Mouse (Mus musculus) heart, embryonic 12.5 days (tissue): ENCODE data around the gene Ldb3. TPM values are rescaled to one million over a fixed set of nuclear protein-coding genes. Genes with fewer than 3 reads are reported as not detected.

Experiments
- ATAC-seq: fragments of 200-750 bp; cut with Nextera tagmentation; 2 replicates; pipeline ENCODE4 v1.8.0; 2017; ENCODE audit warnings: moderate TSS enrichment, moderate library complexity; ENCODE audit not compliant: insufficient number of reproducible peaks, low FRiP score
- H3K27ac ChIP-seq: fragments of 300-500 bp; sonication (generic); 2 replicates; pipeline ENCODE4 v1.5.1; 2016; ENCODE audit warnings: mild to moderate bottlenecking, moderate library complexity; ENCODE audit not compliant: poor library complexity, severe bottlenecking
- H3K27me3 ChIP-seq: fragments of 300-500 bp; sonication (generic); replicated peaks from 2 replicates; pipeline ENCODE4 v1.6.1; 2016; ENCODE audit warnings: mild to moderate bottlenecking, moderate library complexity
- H3K36me3 ChIP-seq: fragments of 300-500 bp; sonication (generic); 2 replicates; pipeline ENCODE4 v1.6.1; 2016; ENCODE audit warnings: mild to moderate bottlenecking, moderate library complexity
- H3K4me1 ChIP-seq: fragments of 300-500 bp; sonication (generic); replicated peaks from 2 replicates; pipeline ENCODE4 v1.6.1; 2016; ENCODE audit warnings: mild to moderate bottlenecking
- H3K4me2 ChIP-seq: fragments of 300-500 bp; sonication (generic); 2 replicates; pipeline ENCODE4 v1.6.1; 2016; ENCODE audit warnings: mild to moderate bottlenecking, moderate library complexity
- H3K4me3 ChIP-seq: fragments of 300-500 bp; sonication (generic); 2 replicates; pipeline ENCODE4 v1.5.1; 2016; ENCODE audit warnings: mild to moderate bottlenecking
- H3K9ac ChIP-seq: fragments of 300-500 bp; sonication (generic); 2 replicates; pipeline ENCODE4 v1.6.1; 2016; ENCODE audit warnings: mild to moderate bottlenecking, moderate library complexity
- H3K9me3 ChIP-seq: fragments of 300-500 bp; sonication (generic); replicated peaks from 2 replicates; pipeline ENCODE4 v1.6.1; 2016; ENCODE audit warnings: mild to moderate bottlenecking, moderate library complexity
- WGBS: fragments of 180-500 bp; shearing (Covaris S2); methylation state at CpG from one replicate; pipeline ENCODE4 v1.1.7; 2016; 5-methylcytosine and 5-hydroxymethylcytosine counted together
- polyA plus RNA-seq: library from polyadenylated mRNA; unstranded; fragments of >200 nt; fragmentation: Nextera tagmentation; extraction: Ambion mirVana; gene quantifications from 2 replicates; pipeline ENCODE4 v1.2.1, GENCODE M21; 2016

The Ldb3 gene
- polyA plus RNA-seq, 1 experiment from 2014 or later = 226 TPM

DNA sequence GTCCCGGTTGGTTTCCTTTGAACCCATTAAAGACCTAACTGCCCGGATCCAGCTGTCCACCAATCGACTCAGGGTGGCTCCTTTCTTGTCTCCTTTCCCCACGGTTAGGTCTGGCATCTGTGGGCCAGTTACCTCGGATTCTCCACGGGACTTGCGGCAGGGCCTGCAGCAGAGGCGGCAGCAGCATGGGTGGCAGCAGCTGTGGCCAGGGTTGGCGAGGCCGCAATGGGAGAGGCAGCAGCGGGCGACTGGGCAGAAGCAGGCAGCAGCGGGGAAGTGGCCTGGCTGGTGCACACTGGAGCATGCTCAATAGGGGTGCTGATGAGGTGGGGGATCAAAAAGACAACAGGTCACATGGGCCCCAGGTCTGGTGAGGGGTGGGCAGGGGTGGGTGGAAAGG is 33.3 kb downstream of the Ldb3 start:
- H3K36me3 ChIP-seq = peaks cover 88% of the 10 kb centered on the region
- peak; percentile 16; the same call in 1 of the 2 replicates for ATAC-seq
- H3K4me2 ChIP-seq = peak overlapping the region; percentile 20; the same call in 1 of the 2 replicates
- 64% methylated on average over 13 of the region's 13 CpGs for WGBS
- H3K9me3 ChIP-seq = no peaks in the 10 kb centered on the region
- H3K9ac ChIP-seq = peak overlapping the region; percentile 49
- no peak overlapping the region for H3K4me3 ChIP-seq
- peaks cover 63% of the 10 kb centered on the region for H3K4me1 ChIP-seq
- H3K27me3 ChIP-seq = no peaks in the 10 kb centered on the region
- peak overlapping the region; percentile 77 for H3K27ac ChIP-seq

DNA sequence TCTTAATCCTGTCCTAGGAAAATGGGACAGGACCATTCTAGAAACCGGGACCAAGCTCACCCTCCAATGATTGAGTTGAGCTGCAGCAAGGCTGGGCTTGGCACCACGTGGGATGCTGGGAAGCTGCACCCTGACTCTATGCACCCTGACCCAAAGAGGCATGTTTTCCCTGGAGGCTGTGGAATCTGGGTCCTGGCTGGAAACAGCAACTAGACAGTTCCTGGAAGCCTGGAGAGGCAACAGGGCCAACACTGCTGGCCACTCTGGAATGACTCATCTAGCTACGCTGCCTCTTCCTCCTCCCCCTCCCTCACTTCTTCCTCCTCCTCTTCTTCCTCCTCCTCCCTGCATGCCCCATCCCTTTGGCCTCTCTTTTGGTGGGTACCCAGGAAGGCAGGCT is 34.4 kb downstream of the Ldb3 start:
- H3K9me3 ChIP-seq = no peaks in the 10 kb centered on the region
- H3K4me3 ChIP-seq = no peak overlapping the region
- H3K36me3 ChIP-seq = peaks cover 80% of the 10 kb centered on the region
- H3K4me2 ChIP-seq = no peak overlapping the region
- no peak overlapping the region for H3K9ac ChIP-seq
- H3K27me3 ChIP-seq = no peaks in the 10 kb centered on the region
- H3K4me1 ChIP-seq = peaks cover 70% of the 10 kb centered on the region
- 48% methylated on average over 3 of the region's 3 CpGs for WGBS
- no peak for ATAC-seq
- H3K27ac ChIP-seq = 0 out of 2 replicates have a peak overlapping the region, but pooled peaks have one; percentile 8

DNA sequence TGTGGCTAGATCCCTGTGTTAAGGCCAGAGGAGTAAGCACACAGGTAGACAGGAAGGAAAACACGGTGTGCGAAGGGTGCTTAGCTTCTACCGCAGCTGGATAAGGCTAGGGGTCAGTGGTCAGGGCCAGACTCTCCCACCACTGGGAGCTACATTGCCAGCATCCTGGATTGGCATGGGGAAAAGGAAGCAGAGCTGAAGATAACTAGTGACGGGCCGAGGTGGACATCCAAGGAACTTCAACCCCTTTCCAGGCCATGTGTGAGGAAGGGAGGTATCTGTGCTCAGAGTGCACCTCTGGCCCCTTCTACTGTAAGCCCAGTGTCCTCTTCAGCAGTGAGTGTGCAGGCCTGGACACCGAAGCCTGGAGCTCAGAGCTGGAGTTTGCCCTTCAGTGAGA is 35.0 kb downstream of the Ldb3 start:
- 0 out of 2 replicates have a peak overlapping the region, but pooled peaks have one; percentile 8 for H3K27ac ChIP-seq
- peaks cover 78% of the 10 kb centered on the region for H3K36me3 ChIP-seq
- no peaks in the 10 kb centered on the region for H3K9me3 ChIP-seq
- no peaks in the 10 kb centered on the region for H3K27me3 ChIP-seq
- peaks cover 72% of the 10 kb centered on the region for H3K4me1 ChIP-seq
- no peak overlapping the region for H3K4me2 ChIP-seq
- no peak overlapping the region for H3K4me3 ChIP-seq
- no peak for ATAC-seq
- WGBS = 69% methylated on average over 6 of the region's 6 CpGs
- no peak overlapping the region for H3K9ac ChIP-seq

DNA sequence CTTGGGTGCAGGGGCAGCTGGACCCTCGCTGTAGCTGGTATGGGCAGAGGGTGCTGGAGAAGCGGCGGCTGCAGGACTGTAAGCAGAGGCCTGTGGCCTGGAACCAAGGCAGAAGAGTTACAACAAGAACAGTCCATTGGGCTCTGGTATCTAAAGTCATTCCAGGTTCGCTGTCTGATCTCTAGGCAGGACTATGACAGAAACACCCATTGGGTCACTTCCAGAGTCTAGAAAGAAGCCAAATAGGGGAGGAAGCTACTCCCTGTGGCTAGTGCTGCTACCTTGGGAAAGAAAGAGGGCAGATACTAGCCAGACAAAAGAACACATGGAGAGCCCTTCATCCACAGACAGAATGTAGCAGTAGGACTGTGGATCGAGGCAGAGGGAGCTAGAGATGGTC is 36.3 kb downstream of the Ldb3 start:
- Histone ChIP-seq H3K4me2 (no peak overlapping the region), H3K27ac (no peak overlapping the region), H3K4me1 (peaks cover 81% of the 10 kb centered on the region), H3K9me3 (no peaks in the 10 kb centered on the region), H3K36me3 (peaks cover 67% of the 10 kb centered on the region), H3K9ac (no peak overlapping the region), H3K27me3 (no peaks in the 10 kb centered on the region), H3K4me3 (no peak overlapping the region)
- no peak for ATAC-seq
- WGBS = 84% methylated on average over 5 of the region's 5 CpGs

DNA sequence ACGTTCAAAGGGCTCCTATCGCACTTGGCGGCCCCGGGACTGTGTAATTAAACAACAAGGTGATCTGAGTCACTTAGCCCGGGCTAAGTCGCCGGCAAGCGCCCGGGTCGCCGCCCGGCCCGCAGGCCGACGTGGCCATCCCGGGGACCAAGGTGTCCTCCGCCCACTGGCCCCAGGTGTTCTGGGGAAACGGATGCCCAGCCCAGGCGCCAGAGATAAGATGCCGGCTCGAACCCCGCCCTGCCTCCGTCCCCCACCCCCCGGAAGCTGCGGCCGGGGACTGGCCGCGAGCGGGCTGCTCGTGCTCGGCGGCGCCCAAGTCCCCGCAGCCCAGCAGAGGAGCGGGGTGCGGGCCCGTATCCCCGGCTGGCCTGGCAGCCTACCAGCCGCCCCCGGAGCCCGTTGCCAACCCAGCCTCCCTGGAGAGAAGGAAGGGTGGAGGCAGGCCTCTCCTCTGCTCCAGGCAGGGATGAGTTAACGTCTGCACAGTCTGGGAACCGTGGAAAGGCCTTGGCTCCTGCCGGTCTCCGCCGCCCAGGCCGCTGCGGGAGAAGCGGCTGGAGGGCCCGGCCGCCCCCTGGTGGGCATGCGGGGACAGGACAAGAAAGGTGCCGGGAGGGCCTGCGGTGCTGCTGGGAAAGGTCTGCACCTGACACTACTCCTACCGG is 39.3 kb downstream of the Ldb3 start:
- peak; percentile 81 for ATAC-seq

DNA sequence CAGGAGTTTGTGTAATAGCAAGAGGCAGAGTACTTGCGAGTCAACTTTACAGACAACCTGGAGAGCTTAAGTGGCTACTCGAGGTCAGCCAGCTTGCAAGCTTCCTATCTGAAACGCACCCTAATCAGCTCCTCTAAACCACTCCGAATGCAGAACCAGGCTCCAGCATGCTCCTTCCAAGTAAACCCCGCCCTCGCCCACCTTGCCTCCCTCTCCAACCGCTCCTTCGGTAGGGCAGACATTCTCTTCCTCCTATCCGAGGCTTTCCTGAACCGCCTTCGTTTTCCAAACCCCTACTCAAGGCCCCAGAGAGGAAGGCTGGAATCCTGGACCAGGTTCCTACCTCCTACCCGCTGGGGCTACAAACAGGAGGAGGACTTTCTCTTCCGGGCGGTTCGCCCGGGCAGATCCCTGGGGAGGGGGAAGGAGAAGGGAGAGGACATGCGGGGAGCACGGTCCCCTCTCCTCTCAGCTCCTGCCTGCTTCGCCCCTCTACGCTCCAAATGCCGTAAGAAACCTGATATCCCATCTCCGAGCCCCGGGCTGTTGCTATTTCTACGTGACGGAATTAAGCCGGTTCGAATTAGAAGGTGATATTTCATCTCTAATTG is 40.0 kb downstream of the Ldb3 start:
- ATAC-seq = 0 out of 2 replicates have a peak, but pooled peaks have one; percentile 22
- peaks cover 84% of the 10 kb centered on the region for H3K4me1 ChIP-seq
- H3K9me3 ChIP-seq = no peaks in the 10 kb centered on the region
- 1% methylated on average over 27 of the region's 27 CpGs for WGBS
- H3K4me3 ChIP-seq = peak overlapping the region; percentile 55
- H3K27ac ChIP-seq = peak overlapping the region; percentile 89
- H3K9ac ChIP-seq = peak overlapping the region; percentile 80
- H3K27me3 ChIP-seq = no peaks in the 10 kb centered on the region
- peaks cover 49% of the 10 kb centered on the region for H3K36me3 ChIP-seq
- H3K4me2 ChIP-seq = peak overlapping the region; percentile 84

More for the DNA sequence above, 39.3 kb downstream of the Ldb3 start:
- Histone ChIP-seq H3K9me3 (no peaks in the 10 kb centered on the region), H3K9ac (peak overlapping the region; percentile 80), H3K4me1 (peaks cover 84% of the 10 kb centered on the region), H3K4me3 (peak overlapping the region; percentile 55), H3K27ac (peak overlapping the region; percentile 89), H3K27me3 (no peaks in the 10 kb centered on the region), H3K4me2 (peak overlapping the region; percentile 84), H3K36me3 (peaks cover 49% of the 10 kb centered on the region)
- WGBS = 1% methylated on average over 55 of the region's 55 CpGs

DNA sequence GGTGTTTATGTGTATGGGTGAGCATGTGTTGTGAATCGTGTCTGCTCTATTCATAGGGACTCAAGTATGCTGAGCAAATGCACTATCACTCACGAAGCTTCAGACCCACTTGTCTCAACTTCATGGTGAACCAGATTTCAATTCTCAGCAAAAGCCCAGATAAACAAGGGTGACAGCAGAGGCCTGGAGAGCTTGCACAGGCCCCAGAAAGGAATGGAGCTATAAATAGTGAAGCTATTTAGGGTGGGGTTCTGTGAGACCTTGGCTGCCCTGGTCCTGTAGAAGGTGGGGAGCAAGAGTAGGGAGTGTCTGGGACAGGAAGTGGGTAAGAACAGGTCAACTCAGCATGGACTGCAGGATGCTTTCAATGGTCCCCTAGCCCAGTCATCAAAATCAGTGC is 43.9 kb downstream of the Ldb3 start:
- H3K4me2 ChIP-seq = peak overlapping the region; percentile 31; the same call in 1 of the 2 replicates
- 29% methylated on average over 2 of the region's 2 CpGs for WGBS
- no peaks in the 10 kb centered on the region for H3K27me3 ChIP-seq
- H3K9me3 ChIP-seq = no peaks in the 10 kb centered on the region
- H3K27ac ChIP-seq = peak overlapping the region; percentile 97
- no peak overlapping the region for H3K9ac ChIP-seq
- peak; percentile 46 for ATAC-seq
- no peak overlapping the region for H3K4me3 ChIP-seq
- H3K4me1 ChIP-seq = peaks cover 61% of the 10 kb centered on the region
- H3K36me3 ChIP-seq = peaks cover 54% of the 10 kb centered on the region

DNA sequence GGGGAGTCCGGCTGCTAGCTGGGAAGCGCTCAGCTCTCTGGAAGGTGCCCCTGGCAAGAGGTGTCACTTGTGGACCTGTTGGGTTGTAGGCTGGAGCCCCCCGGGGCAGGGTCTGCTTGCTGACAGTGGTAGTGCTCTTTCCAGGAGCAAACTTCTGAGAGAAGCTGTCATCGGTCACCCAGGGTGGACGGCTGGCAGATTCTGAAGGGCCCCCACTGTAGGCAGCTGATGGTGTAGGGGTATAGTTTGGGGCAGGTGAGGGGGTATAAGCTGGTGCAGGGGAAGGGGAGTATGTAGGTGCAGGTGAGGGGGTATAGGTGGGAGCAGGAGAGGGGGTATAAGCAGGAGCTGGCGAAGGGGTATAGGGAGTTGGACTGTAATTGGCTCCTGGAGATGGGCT is 44.5 kb downstream of the Ldb3 start:
- WGBS = 55% methylated on average over 6 of the region's 6 CpGs
- ATAC-seq = no peak; the same call in 1 of the 2 replicates
- H3K4me3 ChIP-seq = no peak overlapping the region
- peak overlapping the region; percentile 31 for H3K4me2 ChIP-seq
- H3K27ac ChIP-seq = peak overlapping the region; percentile 97
- H3K36me3 ChIP-seq = peaks cover 57% of the 10 kb centered on the region
- no peaks in the 10 kb centered on the region for H3K27me3 ChIP-seq
- H3K4me1 ChIP-seq = peaks cover 57% of the 10 kb centered on the region
- H3K9ac ChIP-seq = peak overlapping the region; percentile 18
- no peaks in the 10 kb centered on the region for H3K9me3 ChIP-seq

DNA sequence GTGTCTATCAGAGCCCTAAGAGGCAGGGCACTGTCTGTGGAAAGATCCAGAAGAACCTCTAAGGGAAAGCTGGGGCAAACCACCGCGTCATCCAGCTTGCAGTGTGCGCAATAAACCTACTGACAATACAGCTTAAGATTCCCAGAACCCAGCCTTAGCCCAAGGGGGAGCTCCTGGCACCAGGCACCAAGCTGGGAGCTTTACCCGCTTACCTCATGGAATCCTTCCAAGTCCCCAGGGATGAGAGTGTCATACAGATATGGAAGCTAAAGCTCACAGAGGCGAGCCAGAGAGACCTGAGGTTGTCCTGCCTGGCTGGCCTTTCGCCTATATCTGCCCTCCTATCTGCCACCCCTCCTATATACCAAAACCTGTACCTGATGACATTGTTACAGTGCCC is 44.9 kb downstream of the Ldb3 start:
- H3K9me3 ChIP-seq = no peaks in the 10 kb centered on the region
- peak overlapping the region; percentile 18 for H3K9ac ChIP-seq
- H3K27me3 ChIP-seq = no peaks in the 10 kb centered on the region
- H3K4me2 ChIP-seq = 0 out of 2 replicates have a peak overlapping the region, but pooled peaks have one; percentile 31
- H3K27ac ChIP-seq = peak overlapping the region; percentile 97
- H3K4me1 ChIP-seq = peaks cover 53% of the 10 kb centered on the region
- no peak overlapping the region for H3K4me3 ChIP-seq
- WGBS = 61% methylated on average over 6 of the region's 6 CpGs
- no peak for ATAC-seq
- H3K36me3 ChIP-seq = peaks cover 59% of the 10 kb centered on the region

DNA sequence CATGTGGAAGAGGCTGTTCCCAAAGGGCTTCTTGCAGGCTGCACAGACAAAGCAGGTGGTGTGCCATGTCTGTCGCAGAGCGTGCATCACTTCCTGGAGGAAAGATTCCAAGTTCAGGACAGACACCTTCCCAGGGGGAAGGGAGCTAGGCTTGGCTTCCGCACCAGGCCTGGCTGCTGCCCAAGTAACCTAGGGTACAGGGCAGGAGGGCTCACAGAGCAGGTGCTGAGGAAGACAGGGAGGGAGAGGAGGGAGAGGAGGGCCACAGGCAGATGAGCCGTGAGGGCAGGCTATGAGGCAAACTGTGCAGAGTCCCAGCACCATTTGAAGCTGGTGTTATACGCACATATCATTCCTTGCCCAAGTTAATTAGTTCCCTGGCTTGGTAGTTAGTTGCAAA is 46.6 kb downstream of the Ldb3 start:
- no peak overlapping the region for H3K4me3 ChIP-seq
- peaks cover 75% of the 10 kb centered on the region for H3K36me3 ChIP-seq
- no peaks in the 10 kb centered on the region for H3K9me3 ChIP-seq
- H3K4me2 ChIP-seq = no peak overlapping the region
- H3K27ac ChIP-seq = no peak overlapping the region
- 87% methylated on average over 5 of the region's 5 CpGs for WGBS
- no peak overlapping the region for H3K9ac ChIP-seq
- peaks cover 41% of the 10 kb centered on the region for H3K4me1 ChIP-seq
- ATAC-seq = no peak
- no peaks in the 10 kb centered on the region for H3K27me3 ChIP-seq

DNA sequence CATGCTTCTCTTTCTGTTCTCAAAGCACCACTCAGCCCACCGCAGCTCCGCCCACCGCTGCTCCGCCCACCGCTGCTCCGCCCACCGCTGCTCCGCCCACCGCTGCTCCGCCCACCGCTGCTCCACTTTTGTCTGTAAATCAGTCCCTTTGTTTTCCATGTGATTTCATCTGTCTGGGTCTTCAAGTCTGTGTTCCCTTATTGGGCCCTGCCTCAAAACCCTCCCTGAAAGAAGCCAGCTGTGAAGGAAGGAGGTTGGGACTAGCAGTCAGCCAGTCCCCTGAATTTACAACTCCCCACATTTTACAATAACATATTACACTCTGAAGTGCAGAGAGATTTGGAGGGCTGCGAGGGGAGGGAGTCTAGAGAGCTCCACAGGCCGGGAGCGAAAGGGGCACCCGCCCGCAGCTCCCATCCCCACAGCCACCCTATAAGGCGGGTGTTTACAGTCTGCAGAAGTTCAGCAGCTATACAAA is 47.8 kb downstream of the Ldb3 start:
- no peak; the same call in 1 of the 2 replicates for ATAC-seq
- no peak overlapping the region for H3K4me2 ChIP-seq
- WGBS = 30% methylated on average over 17 of the region's 17 CpGs
- H3K9me3 ChIP-seq = no peaks in the 10 kb centered on the region
- H3K9ac ChIP-seq = no peak overlapping the region
- peaks cover 80% of the 10 kb centered on the region for H3K36me3 ChIP-seq
- H3K27me3 ChIP-seq = no peaks in the 10 kb centered on the region
- H3K4me3 ChIP-seq = no peak overlapping the region
- peaks cover 39% of the 10 kb centered on the region for H3K4me1 ChIP-seq
- H3K27ac ChIP-seq = peak overlapping the region; percentile 19; the same call in 1 of the 2 replicates
